Mouse (Mus musculus): Measurements from ENCODE around the gene Serpina11.

DNA sequence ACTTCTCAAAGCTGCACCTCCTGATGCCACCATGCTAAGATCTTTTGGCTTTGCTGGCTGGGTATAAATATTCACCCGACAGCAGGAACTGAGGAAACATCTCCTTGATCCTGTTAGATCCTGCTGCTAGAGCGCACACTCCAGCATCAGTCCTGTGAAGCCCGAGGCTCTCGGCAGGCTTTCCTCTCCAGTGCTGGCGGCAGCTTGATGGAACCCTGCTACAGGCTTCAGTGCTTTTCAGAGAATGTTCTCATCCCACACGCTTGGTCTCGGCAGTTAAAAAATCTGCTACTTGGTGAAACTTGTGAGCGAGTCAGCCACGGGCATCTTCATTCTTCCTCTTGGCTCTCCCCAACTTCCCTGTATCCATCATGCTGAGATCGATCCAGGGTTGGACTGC is 11.5 kb downstream of the Serpina11 start:
- TF ChIP-seq POLR2A (IDR thresholded peaks at IDR 0.05; ENCODE audit: control insufficient read depth, extremely low read depth, insufficient read depth, low read length, poor library complexity) (no peak), CTCF (IDR thresholded peaks at IDR 0.05; ENCODE audit: borderline replicate concordance, control insufficient read depth, extremely low read depth, insufficient read depth, low read length, poor library complexity) (no peak)
